Mouse (Mus musculus): ENCODE data around the gene Mdh2.

- TF ChIP-seq CTCF (IDR thresholded peaks at IDR 0.05; ENCODE audit: low read depth) (no peak), EP300 (optimal IDR thresholded peaks at IDR 0.05) (no peak)
These were observed 26.7 kb upstream of the Mdh2 start for GRCm38 (mm10) chr5:135751595-135751994.

Data from stomach, postnatal 0 days (tissue).